Mouse (Mus musculus) liver, embryonic 16.5 days (tissue): ENCODE data around the gene Sh3rf1. TPM values are rescaled to one million over a fixed set of nuclear protein-coding genes. Genes with fewer than 3 reads are reported as not detected.

Experiments
- ATAC-seq: fragments of 200-750 bp; cut with Nextera tagmentation; 2 replicates; pipeline ENCODE4 v1.8.0; 2017; ENCODE audit warnings: low read depth, mild to moderate bottlenecking, moderate number of reproducible peaks, moderate library complexity
- H3K27ac ChIP-seq: fragments of 300-500 bp; sonication (generic); 2 replicates; pipeline ENCODE4 v1.5.1; 2014; ENCODE audit warnings: mild to moderate bottlenecking, low read length
- H3K27me3 ChIP-seq: fragments of 300-500 bp; sonication (generic); 2 replicates; pipeline ENCODE4 v1.6.1; 2014; ENCODE audit warnings: low read depth, low read length, mixed read lengths; ENCODE audit not compliant: control insufficient read depth, insufficient read depth
- H3K36me3 ChIP-seq: fragments of 300-500 bp; sonication (generic); 2 replicates; pipeline ENCODE4 v1.6.1; 2014; ENCODE audit warnings: mild to moderate bottlenecking; ENCODE audit not compliant: control insufficient read depth, insufficient read depth
- H3K4me1 ChIP-seq: fragments of 300-500 bp; sonication (generic); 2 replicates; pipeline ENCODE4 v1.6.1; 2014; ENCODE audit warnings: low read depth, low read length, mixed read lengths; ENCODE audit not compliant: control insufficient read depth
- H3K4me2 ChIP-seq: fragments of 300-500 bp; sonication (generic); 2 replicates; pipeline ENCODE4 v1.6.1; 2014; ENCODE audit warnings: low read depth, low read length, mixed read lengths
- H3K4me3 ChIP-seq: fragments of 300-500 bp; sonication (generic); 2 replicates; pipeline ENCODE4 v1.5.1; 2014; ENCODE audit warnings: low read depth, mild to moderate bottlenecking, low read length
- H3K9ac ChIP-seq: fragments of 300-500 bp; sonication (generic); 2 replicates; pipeline ENCODE4 v1.6.1; 2014; ENCODE audit warnings: low read depth, low read length
- H3K9me3 ChIP-seq: fragments of 300-500 bp; sonication (generic); replicated peaks from 2 replicates; pipeline ENCODE4 v1.6.1; 2016; ENCODE audit warnings: low read length; ENCODE audit not compliant: control insufficient read depth
- WGBS: fragments of 180-500 bp; shearing (Covaris S2); extraction: QIAGEN DNeasy Blood & Tissue Kit; methylation state at CpG from one replicate; pipeline ENCODE4 v1.1.7; 2014; ENCODE audit not compliant: insufficient replicate concordance; 5-methylcytosine and 5-hydroxymethylcytosine counted together
- polyA plus RNA-seq: library from polyadenylated mRNA; unstranded; fragments of >200 nt; fragmentation: Nextera tagmentation; extraction: Ambion mirVana; gene quantifications from 2 replicates; pipeline ENCODE4 v1.2.1, GENCODE M21; 2015

The Sh3rf1 gene
- polyA plus RNA-seq, 1 experiment from 2014 or later: 1.5 TPM

GRCm38 (mm10) chr8:61264881-61265280 is 41.2 kb downstream of the Sh3rf1 start:
- H3K9ac ChIP-seq: no peak overlapping the region
- H3K4me1 ChIP-seq: no peaks in the 10 kb centered on the region
- H3K4me3 ChIP-seq: no peak overlapping the region
- no peak for ATAC-seq
- WGBS: 60% methylated on average over 7 of the region's 7 CpGs
- H3K27ac ChIP-seq: no peak overlapping the region
- no peaks in the 10 kb centered on the region for H3K27me3 ChIP-seq
- no peaks in the 10 kb centered on the region for H3K36me3 ChIP-seq
- no peak overlapping the region for H3K4me2 ChIP-seq
- H3K9me3 ChIP-seq: no peaks in the 10 kb centered on the region

GRCm38 (mm10) chr8:61265390-61265789 is 41.7 kb downstream of the Sh3rf1 start:
- ATAC-seq: peak; percentile 47; the same call in 1 of the 2 replicates
- Histone ChIP-seq H3K36me3 (no peaks in the 10 kb centered on the region), H3K9me3 (no peaks in the 10 kb centered on the region), H3K4me2 (no peak overlapping the region), H3K27ac (no peak overlapping the region), H3K4me3 (no peak overlapping the region), H3K4me1 (no peaks in the 10 kb centered on the region), H3K27me3 (no peaks in the 10 kb centered on the region), H3K9ac (no peak overlapping the region)
- 62% methylated on average over 5 of the region's 5 CpGs for WGBS

GRCm38 (mm10) chr8:61267061-61267460 is 43.4 kb downstream of the Sh3rf1 start:
- no peak overlapping the region for H3K4me3 ChIP-seq

GRCm38 (mm10) chr8:61267692-61268091 is 44.0 kb downstream of the Sh3rf1 start:
- Histone ChIP-seq H3K9ac (no peak overlapping the region), H3K9me3 (no peaks in the 10 kb centered on the region), H3K4me3 (no peak overlapping the region), H3K27ac (no peak overlapping the region), H3K4me1 (no peaks in the 10 kb centered on the region), H3K27me3 (no peaks in the 10 kb centered on the region), H3K36me3 (no peaks in the 10 kb centered on the region), H3K4me2 (no peak overlapping the region)
- 67% methylated on average over 8 of the region's 8 CpGs for WGBS
- no peak for ATAC-seq

More at GRCm38 (mm10) chr8:61267061-61267460, 43.4 kb downstream of the Sh3rf1 start:
- H3K27ac ChIP-seq: no peak overlapping the region
- H3K4me2 ChIP-seq: no peak overlapping the region
- ATAC-seq: no peak
- no peaks in the 10 kb centered on the region for H3K27me3 ChIP-seq
- no peaks in the 10 kb centered on the region for H3K36me3 ChIP-seq
- WGBS: 73% methylated on average over 1 of the region's 1 CpGs
- no peak overlapping the region for H3K9ac ChIP-seq
- H3K9me3 ChIP-seq: no peaks in the 10 kb centered on the region
- H3K4me1 ChIP-seq: no peaks in the 10 kb centered on the region

GRCm38 (mm10) chr8:61268233-61268916 is 44.7 kb downstream of the Sh3rf1 start:
- no peaks in the 10 kb centered on the region for H3K27me3 ChIP-seq
- H3K4me1 ChIP-seq: no peaks in the 10 kb centered on the region
- H3K36me3 ChIP-seq: no peaks in the 10 kb centered on the region
- no peaks in the 10 kb centered on the region for H3K9me3 ChIP-seq
- 75% methylated on average over 10 of the region's 10 CpGs for WGBS
- no peak for ATAC-seq
- H3K9ac ChIP-seq: no peak overlapping the region
- no peak overlapping the region for H3K4me2 ChIP-seq
- no peak overlapping the region for H3K27ac ChIP-seq
- H3K4me3 ChIP-seq: no peak overlapping the region

- Histone ChIP-seq H3K4me3 (no peak overlapping the region), H3K4me2 (no peak overlapping the region), H3K4me1 (no peaks in the 10 kb centered on the region), H3K9me3 (no peaks in the 10 kb centered on the region), H3K27me3 (no peaks in the 10 kb centered on the region), H3K36me3 (no peaks in the 10 kb centered on the region), H3K27ac (no peak overlapping the region), H3K9ac (no peak overlapping the region)
- ATAC-seq: no peak
- 71% methylated on average over 11 of the region's 11 CpGs for WGBS
Observed at GRCm38 (mm10) chr8:61270016-61270415, 46.3 kb downstream of the Sh3rf1 start.

- Histone ChIP-seq H3K9ac (no peak overlapping the region), H3K4me3 (no peak overlapping the region), H3K4me2 (no peak overlapping the region), H3K36me3 (no peaks in the 10 kb centered on the region), H3K27me3 (no peaks in the 10 kb centered on the region), H3K9me3 (no peaks in the 10 kb centered on the region), H3K4me1 (no peaks in the 10 kb centered on the region; the same call in 1 of the 2 replicates), H3K27ac (no peak overlapping the region)
- ATAC-seq: no peak
- 81% methylated on average over 9 of the region's 9 CpGs for WGBS
Observed at GRCm38 (mm10) chr8:61270541-61270940, 46.9 kb downstream of the Sh3rf1 start.

DNA sequence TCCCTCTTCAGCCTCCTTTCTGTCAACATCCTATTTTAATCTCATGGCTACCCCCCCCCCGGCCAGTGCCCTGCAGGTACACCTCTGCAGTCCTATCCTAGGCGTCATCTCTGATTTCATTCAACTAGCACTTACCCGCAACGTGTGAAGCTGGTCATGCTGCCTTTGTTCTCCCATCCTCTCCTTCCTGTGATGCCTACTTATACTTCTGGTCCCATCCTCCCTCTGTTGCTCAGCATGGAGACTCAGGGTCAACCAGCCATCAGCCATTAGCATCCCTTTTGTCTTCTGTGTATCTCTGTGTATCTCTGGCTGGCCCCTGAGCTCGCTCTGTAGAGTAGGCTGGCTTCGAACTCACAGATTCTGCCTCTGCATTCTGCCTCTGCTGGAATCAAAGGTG is 47.3 kb downstream of the Sh3rf1 start:
- Histone ChIP-seq H3K27me3 (no peaks in the 10 kb centered on the region), H3K4me1 (no peaks in the 10 kb centered on the region; the same call in 1 of the 2 replicates), H3K9ac (no peak overlapping the region), H3K36me3 (no peaks in the 10 kb centered on the region), H3K27ac (no peak overlapping the region), H3K4me2 (no peak overlapping the region), H3K9me3 (no peaks in the 10 kb centered on the region), H3K4me3 (no peak overlapping the region)
- WGBS: 69% methylated on average over 3 of the region's 6 CpGs
- ATAC-seq: no peak

DNA sequence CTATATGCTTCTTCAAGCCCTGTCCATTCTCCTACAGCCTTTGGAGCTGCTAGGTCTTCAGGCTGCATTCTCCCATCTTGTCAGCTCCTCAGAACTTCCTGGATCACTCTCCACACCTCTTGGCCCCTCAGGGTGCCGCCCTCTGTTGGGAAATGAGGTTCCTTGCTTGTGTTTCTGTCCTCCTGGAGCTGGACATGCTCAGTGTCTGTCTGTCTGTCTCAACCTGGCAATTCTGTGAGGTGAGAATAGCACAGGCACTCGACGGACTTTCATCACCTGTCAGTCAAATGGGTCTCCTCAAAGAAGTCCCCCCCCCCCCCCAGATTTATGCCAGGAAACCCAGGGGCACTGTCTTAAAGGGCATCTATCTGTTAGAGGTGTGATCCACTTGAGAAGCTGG is 49.2 kb downstream of the Sh3rf1 start:
- H3K4me1 ChIP-seq: no peaks in the 10 kb centered on the region; the same call in 1 of the 2 replicates
- no peaks in the 10 kb centered on the region for H3K36me3 ChIP-seq
- no peak overlapping the region for H3K4me2 ChIP-seq
- no peak for ATAC-seq
- 0 out of 2 replicates have a peak overlapping the region, but pooled peaks have one; percentile 14 for H3K27ac ChIP-seq
- H3K9me3 ChIP-seq: no peaks in the 10 kb centered on the region
- no peak overlapping the region for H3K4me3 ChIP-seq
- no peak overlapping the region for H3K9ac ChIP-seq
- 48% methylated on average over 3 of the region's 3 CpGs for WGBS
- H3K27me3 ChIP-seq: no peaks in the 10 kb centered on the region
